Mouse (Mus musculus): Measurements from ENCODE around the gene Rasl12.

GRCm38 (mm10) chr9:65371756-65372155 lies 26.6 kb upstream of the Rasl12 start:
- TF ChIP-seq PAX5 (IDR thresholded peaks at IDR 0.05; ENCODE audit: low read length) (no peak), CTCF (conservative IDR thresholded peaks at IDR 0.05 in 1 of 2, IDR thresholded peaks at IDR 0.05 in 1 of 2; ENCODE audit: low read depth in 2 of 2, low read length in 2 of 2) (no peak), MAFK (IDR thresholded peaks at IDR 0.05; ENCODE audit: insufficient replicate concordance, low read length) (no peak), USF2 (conservative IDR thresholded peaks at IDR 0.05; ENCODE audit: low read depth, low read length) (no peak), POLR2A (IDR thresholded peaks at IDR 0.05; ENCODE audit: low read depth, low read length) (no peak), JUN (IDR thresholded peaks at IDR 0.05; ENCODE audit: insufficient read depth, low read depth, low read length) (no peak), CHD2 (IDR thresholded peaks at IDR 0.05; ENCODE audit: low read length) (no peak)

All from CH12.LX (cell line).